Mouse (Mus musculus) ES-E14 (cell line): ENCODE measurements around the gene Sgcg.

Experiments
- CHD2 ChIP-seq: IDR thresholded peaks from 2 replicates; pipeline ENCODE4 v1.6.1; 2014; ENCODE audit warnings: mild to moderate bottlenecking, low read depth, low read length, inconsistent platforms
- HCFC1 ChIP-seq: IDR thresholded peaks from 2 replicates; pipeline ENCODE4 v1.6.1; 2012; ENCODE audit warnings: low read length, inconsistent platforms, borderline replicate concordance; ENCODE audit not compliant: insufficient read depth

DNA sequence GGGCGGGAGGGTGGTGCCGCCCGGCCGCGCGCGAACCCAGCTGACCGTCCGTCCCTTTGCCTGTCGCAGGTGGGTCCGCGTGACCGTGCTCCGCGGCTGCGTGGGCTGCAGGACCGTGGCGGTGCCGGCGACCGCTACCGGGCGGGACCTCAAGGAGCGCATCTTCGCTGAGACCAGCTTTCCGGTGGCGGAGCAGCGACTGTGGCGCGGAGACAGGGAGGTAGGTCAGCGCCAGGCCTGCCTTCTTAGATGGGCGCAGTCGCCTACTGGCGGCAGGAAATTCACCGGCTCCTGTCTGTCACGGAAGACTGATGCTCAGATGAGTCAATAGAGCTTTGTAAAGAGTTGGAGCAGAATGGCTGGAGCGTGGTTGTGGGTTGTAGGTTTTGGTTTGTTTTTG is 85.1 kb downstream of the Sgcg start:
- no peak for TF ChIP-seq CHD2
- no peak for TF ChIP-seq HCFC1
